Comparison of ENCODE assay signal across 14 mouse cellular contexts in genomic region chr10:99418497-99418896, GRCm38 (mm10).
"Had no signal": no experiment of that assay in that cellular context is flagged by ENCODE, and none has a peak within 500 bp of the region (broad histone marks: within the 10 kb centered on the region; RNA-seq: fewer than 3 reads in every experiment).

No protein-coding gene starts in this region.

- H3K4me3 ChIP-seq: left cerebral cortex, adult 2 months; limb, embryonic 10.5 days; liver, embryonic 15.5 days; midbrain, embryonic 12.5 days; neural tube, embryonic 13.5 days; stomach, embryonic 15.5 days had no signal

- H3K27ac ChIP-seq: left cerebral cortex, adult 2 months; limb, embryonic 10.5 days; liver, embryonic 15.5 days; midbrain, embryonic 12.5 days; neural tube, embryonic 13.5 days; stomach, embryonic 15.5 days had no signal

- H3K4me1 ChIP-seq: liver, embryonic 15.5 days; neural tube, embryonic 13.5 days; stomach, embryonic 15.5 days had no signal

- H3K27me3 ChIP-seq: liver, embryonic 15.5 days; midbrain, embryonic 12.5 days; neural tube, embryonic 13.5 days; stomach, embryonic 15.5 days had no signal

- H3K9ac ChIP-seq: liver, embryonic 15.5 days; midbrain, embryonic 12.5 days; neural tube, embryonic 13.5 days; stomach, embryonic 15.5 days had no signal

- H3K9me3 ChIP-seq: limb, embryonic 10.5 days; liver, embryonic 15.5 days; midbrain, embryonic 12.5 days; neural tube, embryonic 13.5 days; stomach, embryonic 15.5 days had no signal

- ATAC-seq: lung, postnatal 0 days had no signal

- H3K4me2 ChIP-seq: liver, embryonic 11.5 days; liver, embryonic 15.5 days; midbrain, embryonic 12.5 days; neural tube, embryonic 13.5 days; stomach, embryonic 15.5 days had no signal

- DNase-seq: kidney, postnatal 25 days; lung, adult 2 months; lung, postnatal 36 days; right cerebral cortex, postnatal 14 days; thymus, adult 2 months; thymus, postnatal 25 days had no signal

- H3K36me3 ChIP-seq: limb, embryonic 10.5 days; liver, embryonic 15.5 days; midbrain, embryonic 12.5 days; neural tube, embryonic 13.5 days; stomach, embryonic 15.5 days had no signal
